In genomic region chr10:79852827-79853226, GRCm38 (mm10) we compare ENCODE assay signal across 8 mouse cellular contexts. TPM values are rescaled to one million over a fixed set of nuclear protein-coding genes. Genes with fewer than 3 reads are reported as not detected.
DNase-seq lines count a peak whose midpoint lies in the region; ATAC-seq lines count a peak whose summit lies in the region.

No protein-coding gene starts in this region.

- no peak for ATAC-seq in kidney, embryonic 14.5 days (ENCODE audit: low FRiP score, low TSS enrichment)
- ATAC-seq in midbrain, embryonic 11.5 days (ENCODE audit: low FRiP score): no peak

- H3K27me3 ChIP-seq in kidney, embryonic 14.5 days (ENCODE audit: control insufficient read depth, insufficient read depth, low read length): no peaks in the 10 kb centered on the region
- no peaks in the 10 kb centered on the region for H3K27me3 ChIP-seq in hindbrain, embryonic 10.5 days (ENCODE audit: insufficient read depth, poor library complexity, severe bottlenecking)
- H3K27me3 ChIP-seq in midbrain, embryonic 11.5 days (ENCODE audit: control insufficient read depth, insufficient read depth, low read length): no peaks in the 10 kb centered on the region

- peaks cover 18% of the 10 kb centered on the region for H3K36me3 ChIP-seq in kidney, embryonic 14.5 days (ENCODE audit: control insufficient read depth, insufficient read depth, low read length)
- H3K36me3 ChIP-seq in hindbrain, embryonic 10.5 days: peaks cover 32% of the 10 kb centered on the region
- H3K36me3 ChIP-seq in midbrain, embryonic 11.5 days (ENCODE audit: control insufficient read depth, insufficient read depth, low read length): peaks cover 13% of the 10 kb centered on the region

- H3K9me3 ChIP-seq in kidney, embryonic 14.5 days (ENCODE audit: control insufficient read depth, low read length): no peaks in the 10 kb centered on the region
- H3K9me3 ChIP-seq in hindbrain, embryonic 10.5 days: no peaks in the 10 kb centered on the region
- no peaks in the 10 kb centered on the region for H3K9me3 ChIP-seq in midbrain, embryonic 11.5 days (ENCODE audit: control insufficient read depth, low read length)

- H3K4me3 ChIP-seq in kidney, embryonic 14.5 days (ENCODE audit: low read length): peak overlapping the region; percentile 100
- peak overlapping the region; percentile 98 for H3K4me3 ChIP-seq in hindbrain, embryonic 10.5 days
- peak overlapping the region; percentile 100 for H3K4me3 ChIP-seq in midbrain, embryonic 11.5 days (ENCODE audit: low read depth, low read length)

- H3K9ac ChIP-seq in kidney, embryonic 14.5 days (ENCODE audit: low read depth, low read length): peak overlapping the region; percentile 100
- peak overlapping the region; percentile 84 for H3K9ac ChIP-seq in midbrain, embryonic 11.5 days (ENCODE audit: low read length)

- H3K27ac ChIP-seq in kidney, embryonic 14.5 days (ENCODE audit: low read depth, low read length): peak overlapping the region; percentile 100
- H3K27ac ChIP-seq in hindbrain, embryonic 10.5 days: peak overlapping the region; percentile 100
- H3K27ac ChIP-seq in midbrain, embryonic 11.5 days (ENCODE audit: low read depth, low read length): peak overlapping the region; percentile 100

- 25% methylated on average over 8 of the region's 8 CpGs for WGBS in kidney, embryonic 14.5 days
- 36% methylated on average over 8 of the region's 8 CpGs for WGBS in hindbrain, embryonic 10.5 days
- 22% methylated on average over 8 of the region's 8 CpGs for WGBS in midbrain, embryonic 11.5 days

- intact Hi-C loops in left cerebral cortex, postnatal 4 days (cut with DNase I): no loop called here

- peak overlapping the region; percentile 68 for H3K4me2 ChIP-seq in kidney, embryonic 14.5 days (replicated peaks; ENCODE audit: low read depth, low read length)
- H3K4me2 ChIP-seq in midbrain, embryonic 11.5 days: peak overlapping the region; percentile 79

- H3K4me1 ChIP-seq in kidney, embryonic 14.5 days (ENCODE audit: control insufficient read depth, insufficient read depth, low read length): peaks cover 41% of the 10 kb centered on the region
- H3K4me1 ChIP-seq in hindbrain, embryonic 10.5 days (replicated peaks): peaks cover 50% of the 10 kb centered on the region
- peaks cover 42% of the 10 kb centered on the region for H3K4me1 ChIP-seq in midbrain, embryonic 11.5 days (ENCODE audit: control insufficient read depth, insufficient read depth, low read length)

- no peak for DNase-seq in kidney, adult 11 months
- DNase-seq in R1 (ENCODE audit: low read depth, low spot score): peak; percentile 50
- peak; percentile 35 for DNase-seq in hindbrain, embryonic 10.5 days (ENCODE audit: low spot score)
- peak; percentile 91 for DNase-seq in midbrain, embryonic 11.5 days (ENCODE audit: low spot score, missing footprints)
- no peak for DNase-seq in spleen, postnatal 14 days (ENCODE audit: low spot score in 2 of 2)
- no peak for DNase-seq in left cerebral cortex, postnatal 4 days
- DNase-seq in right cerebral cortex, postnatal 14 days: no peak

RNA-seq across cellular contexts. Expression of gene Ptbp1, which starts 1.4 kb away (rescaled TPM):
- 279 and 333 TPM in 2 replicates for polyA plus RNA-seq in kidney, embryonic 14.5 days (2014; fragmentation: Nextera tagmentation; extraction: Ambion mirVana)
- 288 and 338 TPM in 2 replicates for polyA plus RNA-seq in hindbrain, embryonic 10.5 days (2016; fragmentation: Nextera tagmentation; extraction: Ambion mirVana)
- 147 and 176 TPM in 2 replicates for polyA plus RNA-seq in midbrain, embryonic 11.5 days (2014; fragmentation: Nextera tagmentation; extraction: Ambion mirVana)
- 10 to 100 TPM; 91.7 to 92.7 TPM for total RNA-seq in left cerebral cortex, postnatal 4 days (2021)

RNA-seq across cellular contexts. Expression of gene Prtn3, which starts 21.4 kb away (rescaled TPM):
- 9.6 and 11.1 TPM in 2 replicates for polyA plus RNA-seq in kidney, embryonic 14.5 days (2014; fragmentation: Nextera tagmentation; extraction: Ambion mirVana)
- polyA plus RNA-seq in hindbrain, embryonic 10.5 days (2016; fragmentation: Nextera tagmentation; extraction: Ambion mirVana): 10.0 and 15.1 TPM in 2 replicates
- polyA plus RNA-seq in midbrain, embryonic 11.5 days (2014; fragmentation: Nextera tagmentation; extraction: Ambion mirVana): 11.9 and 12.1 TPM in 2 replicates
- total RNA-seq in left cerebral cortex, postnatal 4 days (2021): 1 to 10 TPM; 6.9 to 7.0 TPM

RNA-seq across cellular contexts. Expression of gene Plppr3, which starts 21.6 kb away (rescaled TPM):
- 58.8 and 59.7 TPM in 2 replicates for polyA plus RNA-seq in kidney, embryonic 14.5 days (2014; fragmentation: Nextera tagmentation; extraction: Ambion mirVana)
- polyA plus RNA-seq in hindbrain, embryonic 10.5 days (2016; fragmentation: Nextera tagmentation; extraction: Ambion mirVana): 122 and 205 TPM in 2 replicates
- polyA plus RNA-seq in midbrain, embryonic 11.5 days (2014; fragmentation: Nextera tagmentation; extraction: Ambion mirVana): 112 and 117 TPM in 2 replicates
- 100 to 1,000 TPM; 277 to 305 TPM for total RNA-seq in left cerebral cortex, postnatal 4 days (2021)

RNA-seq across cellular contexts. Expression of gene Misp, which starts 32.0 kb away (rescaled TPM):
- polyA plus RNA-seq in kidney, embryonic 14.5 days (2014; fragmentation: Nextera tagmentation; extraction: Ambion mirVana): 4.1 and 9.0 TPM in 2 replicates
- 1.0 and 2.4 TPM in 2 replicates for polyA plus RNA-seq in hindbrain, embryonic 10.5 days (2016; fragmentation: Nextera tagmentation; extraction: Ambion mirVana)
- polyA plus RNA-seq in midbrain, embryonic 11.5 days (2014; fragmentation: Nextera tagmentation; extraction: Ambion mirVana): 0.41 TPM in 1 of 2 replicates, not detected in the other
- under 1 TPM; 0.46 to 0.76 TPM for total RNA-seq in left cerebral cortex, postnatal 4 days (2021)

RNA-seq across cellular contexts. Expression of gene Elane, which starts 33.2 kb away (rescaled TPM):
- polyA plus RNA-seq in kidney, embryonic 14.5 days (2014; fragmentation: Nextera tagmentation; extraction: Ambion mirVana): not detected in 2 replicates
- not detected in 2 replicates for polyA plus RNA-seq in hindbrain, embryonic 10.5 days (2016; fragmentation: Nextera tagmentation; extraction: Ambion mirVana)
- 0.18 TPM in 1 of 2 replicates, not detected in the other for polyA plus RNA-seq in midbrain, embryonic 11.5 days (2014; fragmentation: Nextera tagmentation; extraction: Ambion mirVana)
- not detected for total RNA-seq in left cerebral cortex, postnatal 4 days (2021)

Comparison
In these comparisons a context has a peak if more than half of its experiments do, and no peak if none do; other contexts are left out.
1. DNase-seq: peak in R1 (single experiment), hindbrain, embryonic 10.5 days (single experiment) and midbrain, embryonic 11.5 days (single experiment); none in kidney, adult 11 months (single experiment), spleen, postnatal 14 days (0 of 2), left cerebral cortex, postnatal 4 days (single experiment) and right cerebral cortex, postnatal 14 days (single experiment).
2. Peak in every context shown above with its lines, with median percentiles within 50 percentile points of each other: H3K27ac ChIP-seq and H3K4me3 ChIP-seq.